Mouse (Mus musculus) heart, embryonic 13.5 days (tissue): Measurements from ENCODE around the gene Ube2f. TPM values are rescaled to one million over a fixed set of nuclear protein-coding genes. Genes with fewer than 3 reads are reported as not detected.

Experiments used
- ATAC-seq: fragments of 200-750 bp; cut with Nextera tagmentation; 2 replicates; pipeline ENCODE4 v1.8.0; 2017; ENCODE audit warnings: moderate TSS enrichment; ENCODE audit not compliant: insufficient number of reproducible peaks, low FRiP score, low TSS enrichment; ENCODE audit errors: extremely low read depth
- H3K27ac ChIP-seq: fragments of 300-500 bp; sonication (generic); replicated peaks from 2 replicates; pipeline ENCODE4 v1.5.1; 2015; ENCODE audit warnings: moderate library complexity, mild to moderate bottlenecking, inconsistent platforms
- H3K27me3 ChIP-seq: fragments of 300-500 bp; sonication (generic); replicated peaks from 2 replicates; pipeline ENCODE4 v1.6.1; 2015; ENCODE audit warnings: mild to moderate bottlenecking, inconsistent platforms
- H3K36me3 ChIP-seq: fragments of 300-500 bp; sonication (generic); 2 replicates; pipeline ENCODE4 v1.6.1; 2015; ENCODE audit warnings: mild to moderate bottlenecking, inconsistent platforms
- H3K4me1 ChIP-seq: fragments of 300-500 bp; sonication (generic); 2 replicates; pipeline ENCODE4 v1.6.1; 2015; ENCODE audit warnings: inconsistent platforms
- H3K4me2 ChIP-seq: fragments of 300-500 bp; sonication (generic); 2 replicates; pipeline ENCODE4 v1.6.1; 2015; ENCODE audit warnings: inconsistent platforms, mild to moderate bottlenecking, moderate library complexity
- H3K4me3 ChIP-seq: fragments of 300-500 bp; sonication (generic); 2 replicates; pipeline ENCODE4 v1.5.1; 2015; ENCODE audit warnings: moderate library complexity, mild to moderate bottlenecking, inconsistent platforms
- H3K9ac ChIP-seq: fragments of 300-500 bp; sonication (generic); 2 replicates; pipeline ENCODE4 v1.6.1; 2015; ENCODE audit warnings: inconsistent platforms, mild to moderate bottlenecking, moderate library complexity
- H3K9me3 ChIP-seq: fragments of 300-500 bp; sonication (generic); 2 replicates; pipeline ENCODE4 v1.6.1; 2016; ENCODE audit warnings: inconsistent platforms
- WGBS: fragments of 180-500 bp; shearing (Covaris S2); methylation state at CpG from one replicate; pipeline ENCODE4 v1.1.7; 2015; ENCODE audit warnings: mixed read lengths; 5-methylcytosine and 5-hydroxymethylcytosine counted together
- polyA plus RNA-seq: library from polyadenylated mRNA; unstranded; fragments of >200 nt; fragmentation: Nextera tagmentation; extraction: Ambion mirVana; gene quantifications from 2 replicates; pipeline ENCODE4 v1.2.1, GENCODE M21; 2015

The Ube2f gene
- polyA plus RNA-seq, 1 experiment from 2014 or later, result 61.2 TPM

DNA sequence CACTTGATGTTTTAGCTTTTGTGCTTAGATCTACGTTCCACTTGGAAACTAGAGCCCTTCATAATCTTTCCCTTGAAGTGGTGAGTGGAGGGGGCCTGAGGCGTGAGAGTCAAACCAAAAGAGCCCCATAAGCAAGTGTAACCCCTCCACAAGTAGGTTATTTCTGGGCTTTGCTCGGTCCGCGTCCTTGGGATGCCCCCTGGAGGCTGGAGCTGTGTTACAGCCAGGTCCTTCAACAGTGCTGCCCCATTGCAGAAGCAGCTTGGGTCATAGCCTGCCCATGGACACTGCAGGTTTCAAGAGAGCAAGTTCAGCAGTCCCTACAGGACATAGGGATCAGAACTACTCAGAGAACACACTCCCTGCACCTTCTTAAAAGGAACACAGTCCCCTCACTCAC, 11.0 kb upstream of the Ube2f start:
- Histone ChIP-seq H3K4me2 (no peak overlapping the region), H3K27me3 (no peaks in the 10 kb centered on the region), H3K4me1 (peaks cover 5% of the 10 kb centered on the region; the same call in 1 of the 2 replicates), H3K4me3 (no peak overlapping the region), H3K36me3 (no peaks in the 10 kb centered on the region), H3K9me3 (no peaks in the 10 kb centered on the region), H3K9ac (no peak overlapping the region), H3K27ac (no peak overlapping the region)
- WGBS, result 6% methylated on average over 5 of the region's 5 CpGs
- no peak for ATAC-seq

DNA sequence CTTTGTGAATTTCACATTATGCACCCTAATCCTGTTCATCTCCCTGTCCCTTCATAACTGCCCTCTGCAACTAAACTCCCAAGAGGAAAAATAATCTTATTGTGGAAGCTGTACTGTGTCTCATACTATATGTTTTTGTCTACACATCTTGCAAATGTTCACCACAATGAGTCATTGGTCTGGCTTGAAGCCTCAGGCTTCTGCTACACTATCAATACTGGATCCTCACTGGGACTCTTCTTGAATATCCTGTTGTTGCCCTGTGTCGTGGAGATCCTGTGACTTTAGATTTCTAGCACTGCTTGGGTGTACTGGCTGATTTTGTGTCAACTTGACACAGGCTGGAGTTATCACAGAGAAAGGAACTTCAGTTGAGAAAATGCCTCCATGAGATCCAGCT, 10.3 kb upstream of the Ube2f start:
- H3K27ac ChIP-seq, result no peak overlapping the region
- H3K9me3 ChIP-seq, result no peaks in the 10 kb centered on the region
- no peak overlapping the region for H3K9ac ChIP-seq
- no peak for ATAC-seq
- no peaks in the 10 kb centered on the region for H3K27me3 ChIP-seq
- H3K4me2 ChIP-seq, result no peak overlapping the region
- no peaks in the 10 kb centered on the region for H3K36me3 ChIP-seq
- no peak overlapping the region for H3K4me3 ChIP-seq
- WGBS, result 52% methylated on average over 1 of the region's 1 CpGs
- peaks cover 5% of the 10 kb centered on the region; the same call in 1 of the 2 replicates for H3K4me1 ChIP-seq

DNA sequence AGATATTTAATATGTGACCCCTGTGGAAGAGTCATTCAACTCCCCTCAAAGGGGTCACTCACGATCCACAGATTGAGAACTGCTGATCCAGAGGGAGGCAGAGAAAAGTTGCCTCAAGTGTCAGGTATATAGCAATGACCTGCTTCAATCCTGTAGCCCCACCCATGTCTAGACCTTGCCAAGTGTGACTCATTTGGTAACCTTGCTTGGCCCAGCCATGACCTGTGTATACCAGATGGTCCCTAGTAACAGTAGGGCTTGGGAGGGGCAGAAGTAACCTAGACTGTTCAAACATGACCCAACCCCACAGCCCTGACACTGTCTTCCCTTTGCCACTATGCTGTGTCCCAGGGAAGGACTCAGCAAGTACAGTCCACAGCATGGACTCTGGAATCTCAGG, 9.4 kb upstream of the Ube2f start:
- 90% methylated on average over 1 of the region's 1 CpGs for WGBS
- Histone ChIP-seq H3K27me3 (no peaks in the 10 kb centered on the region), H3K27ac (no peak overlapping the region), H3K4me2 (no peak overlapping the region), H3K36me3 (no peaks in the 10 kb centered on the region), H3K4me3 (no peak overlapping the region), H3K4me1 (peaks cover 5% of the 10 kb centered on the region; the same call in 1 of the 2 replicates), H3K9ac (no peak overlapping the region), H3K9me3 (no peaks in the 10 kb centered on the region)
- no peak for ATAC-seq

DNA sequence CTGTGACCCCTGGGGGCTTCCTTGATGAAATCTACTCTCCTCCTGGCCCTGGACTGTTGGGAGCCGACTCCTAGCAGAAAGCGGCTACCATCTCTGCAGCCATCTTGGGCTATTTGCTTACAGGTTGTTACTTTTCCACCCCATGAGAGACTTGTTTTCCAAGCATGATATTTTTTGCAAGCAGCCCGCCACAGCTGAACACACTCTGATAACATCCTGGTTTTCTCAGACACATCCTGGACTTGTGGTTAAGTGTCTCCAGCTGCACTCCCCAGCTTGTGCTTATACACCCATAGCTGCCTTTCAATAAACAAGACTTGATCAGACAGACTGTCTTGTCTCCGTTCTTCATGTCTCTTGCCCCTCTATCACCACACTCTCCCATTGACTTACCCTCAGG, 8.9 kb upstream of the Ube2f start:
- WGBS, result 63% methylated on average over 4 of the region's 4 CpGs
- H3K36me3 ChIP-seq, result no peaks in the 10 kb centered on the region
- H3K4me1 ChIP-seq, result peaks cover 5% of the 10 kb centered on the region; the same call in 1 of the 2 replicates
- no peak overlapping the region for H3K4me3 ChIP-seq
- no peak overlapping the region for H3K27ac ChIP-seq
- no peak for ATAC-seq
- no peak overlapping the region for H3K4me2 ChIP-seq
- no peak overlapping the region for H3K9ac ChIP-seq
- no peaks in the 10 kb centered on the region for H3K27me3 ChIP-seq
- no peaks in the 10 kb centered on the region for H3K9me3 ChIP-seq

DNA sequence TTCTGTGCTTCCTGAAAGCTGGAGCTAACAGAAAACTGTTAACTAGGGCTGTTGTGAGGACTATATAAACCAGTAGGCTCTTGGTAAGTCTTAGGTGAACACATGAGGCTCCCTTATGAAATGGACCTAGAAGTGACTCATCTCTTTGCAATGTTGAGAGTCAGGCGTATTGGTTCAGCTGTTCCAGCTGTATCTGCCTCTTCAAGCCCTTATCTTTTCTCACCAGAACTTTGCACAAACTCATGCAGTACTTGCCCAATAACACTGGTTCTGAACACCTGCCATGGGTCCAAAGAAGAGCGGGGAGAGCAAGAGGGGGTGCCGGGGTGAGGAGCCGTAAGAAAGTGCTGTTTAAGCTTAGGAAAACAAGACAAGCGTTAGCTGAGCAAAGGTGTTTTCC, 1.9 kb upstream of the Ube2f start:
- H3K9me3 ChIP-seq, result no peaks in the 10 kb centered on the region
- no peak overlapping the region for H3K4me3 ChIP-seq
- WGBS, result 67% methylated on average over 5 of the region's 5 CpGs
- H3K4me1 ChIP-seq, result peaks cover 35% of the 10 kb centered on the region
- no peak overlapping the region for H3K4me2 ChIP-seq
- H3K27me3 ChIP-seq, result no peaks in the 10 kb centered on the region
- H3K27ac ChIP-seq, result peak overlapping the region; percentile 43
- no peaks in the 10 kb centered on the region for H3K36me3 ChIP-seq
- ATAC-seq, result no peak
- H3K9ac ChIP-seq, result no peak overlapping the region; the same call in 1 of the 2 replicates

DNA sequence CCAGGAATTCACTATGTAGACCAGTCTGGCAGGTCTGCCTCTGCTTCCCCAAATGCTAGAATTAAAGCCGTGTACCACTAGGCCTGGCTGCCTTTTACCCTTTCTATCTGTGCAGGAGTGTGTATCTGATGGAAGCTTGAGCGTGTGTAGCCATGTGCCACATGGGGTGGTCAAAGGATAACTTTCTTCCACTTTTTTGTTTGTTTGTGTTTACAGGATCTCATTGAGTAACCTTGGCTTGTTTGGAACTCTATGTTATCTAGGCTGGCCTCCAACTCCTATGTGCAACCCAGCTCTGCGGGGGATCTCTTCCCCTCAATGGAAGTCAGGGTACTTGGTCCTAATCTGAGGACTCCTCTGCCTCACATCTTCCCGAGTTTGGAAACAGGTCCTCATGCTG, 1.1 kb upstream of the Ube2f start:
- no peaks in the 10 kb centered on the region for H3K9me3 ChIP-seq
- H3K4me2 ChIP-seq, result peak overlapping the region; percentile 94
- H3K9ac ChIP-seq, result peak overlapping the region; percentile 86; the same call in 1 of the 2 replicates
- H3K27ac ChIP-seq, result peak overlapping the region; percentile 43; the same call in 1 of the 2 replicates
- WGBS, result 37% methylated on average over 4 of the region's 4 CpGs
- H3K27me3 ChIP-seq, result no peaks in the 10 kb centered on the region
- no peak for ATAC-seq
- H3K4me3 ChIP-seq, result no peak overlapping the region
- H3K4me1 ChIP-seq, result peaks cover 41% of the 10 kb centered on the region
- H3K36me3 ChIP-seq, result no peaks in the 10 kb centered on the region

DNA sequence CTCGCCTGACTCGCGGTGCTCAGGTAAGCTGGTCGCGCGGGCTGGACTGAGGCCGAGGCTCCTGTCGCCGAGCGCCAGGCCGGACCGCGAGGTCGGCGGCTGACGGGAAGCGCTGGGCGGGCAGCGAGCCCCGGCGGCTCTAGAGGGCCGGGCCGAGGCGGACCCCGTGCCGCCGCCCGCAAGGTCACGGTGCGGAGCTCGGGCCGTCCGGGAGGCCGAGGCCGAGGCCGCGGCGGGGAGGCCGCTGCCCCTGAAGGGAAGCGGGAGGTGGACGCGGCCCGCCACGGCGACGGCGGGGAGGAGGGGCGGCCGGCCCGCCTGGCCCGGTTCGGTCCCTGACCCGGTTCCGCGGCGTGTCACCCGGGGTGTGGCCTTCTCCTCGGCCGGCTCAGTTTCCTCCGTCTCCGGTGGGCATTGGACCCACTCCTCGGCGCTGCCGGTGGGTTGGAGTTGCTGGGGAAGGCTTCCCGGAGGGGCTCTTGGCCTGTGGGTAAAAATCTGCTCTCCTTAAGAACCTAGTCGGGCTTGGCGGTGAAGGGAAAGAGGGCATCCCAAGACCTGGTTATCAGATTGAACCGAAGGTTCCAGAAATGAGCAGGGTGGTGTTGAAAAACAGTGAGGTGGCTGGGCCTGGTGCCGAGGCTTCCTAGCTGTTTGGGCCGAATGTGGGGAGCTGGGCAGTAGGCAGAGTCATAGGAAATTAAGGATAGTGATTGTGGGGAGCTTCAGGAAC, 477 bp downstream of the Ube2f start:
- H3K4me3 ChIP-seq, result peak overlapping the region; percentile 99
- H3K4me1 ChIP-seq, result peaks cover 41% of the 10 kb centered on the region
- peak overlapping the region; percentile 94 for H3K4me2 ChIP-seq
- H3K27ac ChIP-seq, result peak overlapping the region; percentile 87
- no peaks in the 10 kb centered on the region for H3K9me3 ChIP-seq
- under 1% methylated on average over 46 of the region's 70 CpGs for WGBS
- H3K27me3 ChIP-seq, result no peaks in the 10 kb centered on the region
- H3K36me3 ChIP-seq, result peaks cover 10% of the 10 kb centered on the region
- ATAC-seq, result peak; percentile 20; the same call in 1 of the 2 replicates
- H3K9ac ChIP-seq, result peak overlapping the region; percentile 99

DNA sequence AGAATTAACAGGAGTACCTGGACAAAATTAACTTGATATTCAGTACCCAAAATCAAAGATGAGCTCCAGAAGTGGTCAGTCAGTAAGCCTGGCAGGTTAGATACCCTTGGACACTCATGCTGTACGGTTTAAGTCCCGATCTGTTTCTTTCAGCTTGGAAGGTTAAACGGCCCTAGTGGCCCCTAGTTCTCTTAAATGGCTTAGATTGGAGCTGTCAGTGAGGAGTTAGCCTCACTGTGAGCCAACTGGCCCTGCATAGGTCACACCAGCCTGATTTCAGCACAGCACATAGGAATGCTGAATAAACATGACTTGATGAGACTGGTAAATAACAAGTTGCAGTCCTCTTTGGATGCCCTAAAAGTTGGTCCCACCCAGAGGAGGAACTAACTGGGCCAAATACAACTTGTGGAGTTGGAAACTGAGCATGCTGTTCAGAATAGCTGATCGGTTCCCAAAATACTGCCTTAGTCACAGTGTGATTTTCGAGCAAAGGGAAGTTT, 1.1 kb downstream of the Ube2f start:
- WGBS, result 39% methylated on average over 5 of the region's 5 CpGs
- H3K4me1 ChIP-seq, result peaks cover 41% of the 10 kb centered on the region
- no peaks in the 10 kb centered on the region for H3K9me3 ChIP-seq
- H3K27ac ChIP-seq, result peak overlapping the region; percentile 87
- peak overlapping the region; percentile 99 for H3K9ac ChIP-seq
- peak overlapping the region; percentile 94 for H3K4me2 ChIP-seq
- H3K27me3 ChIP-seq, result no peaks in the 10 kb centered on the region
- H3K36me3 ChIP-seq, result peaks cover 10% of the 10 kb centered on the region
- ATAC-seq, result no peak
- peak overlapping the region; percentile 99 for H3K4me3 ChIP-seq

DNA sequence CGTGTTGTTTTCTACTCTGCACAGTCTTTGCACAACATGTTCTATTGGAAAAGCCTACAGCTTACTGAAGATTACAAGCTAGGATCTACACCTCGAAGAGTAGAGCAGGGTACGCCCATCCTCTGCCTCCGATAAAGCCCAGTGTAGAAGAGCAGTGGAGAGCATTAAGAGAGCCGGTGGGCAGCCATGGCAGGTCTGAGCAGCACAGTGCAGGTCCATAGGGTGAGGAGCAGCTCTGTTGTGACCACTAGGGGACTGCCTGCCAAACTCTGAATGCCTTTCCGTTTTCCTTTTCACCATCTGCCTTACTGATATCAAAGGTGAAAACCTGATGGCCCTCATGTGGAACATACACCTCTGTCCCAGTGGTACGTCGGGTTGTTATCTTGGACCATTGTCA, 1.8 kb downstream of the Ube2f start:
- Histone ChIP-seq H3K4me1 (peaks cover 47% of the 10 kb centered on the region), H3K27ac (no peak overlapping the region), H3K4me3 (peak overlapping the region; percentile 99), H3K9me3 (no peaks in the 10 kb centered on the region), H3K36me3 (peaks cover 10% of the 10 kb centered on the region), H3K9ac (peak overlapping the region; percentile 99; the same call in 1 of the 2 replicates), H3K27me3 (no peaks in the 10 kb centered on the region), H3K4me2 (peak overlapping the region; percentile 94)
- no peak for ATAC-seq
- 32% methylated on average over 8 of the region's 8 CpGs for WGBS

DNA sequence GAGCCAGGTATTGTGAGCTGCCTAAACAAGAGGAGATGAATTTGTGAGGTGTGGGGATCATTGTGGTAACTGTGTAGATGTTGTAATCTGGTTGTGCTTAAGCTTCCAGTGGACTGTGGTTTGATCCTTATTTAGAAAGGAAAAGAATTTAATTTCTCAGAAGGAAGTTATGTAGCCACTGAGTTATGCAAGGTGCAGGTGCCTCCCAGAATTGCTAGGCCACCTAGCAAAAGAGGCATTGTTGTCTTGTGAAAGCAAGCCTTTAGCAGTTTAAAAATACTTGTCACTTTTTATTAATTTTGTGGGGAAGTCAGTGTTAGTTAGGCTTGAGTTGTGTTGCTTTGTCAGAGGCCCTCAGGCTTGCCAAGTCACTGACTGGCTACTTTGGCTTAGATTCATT, 7.8 kb downstream of the Ube2f start:
- peaks cover 38% of the 10 kb centered on the region for H3K4me1 ChIP-seq
- ATAC-seq, result no peak
- H3K9ac ChIP-seq, result no peak overlapping the region
- no peak overlapping the region for H3K4me2 ChIP-seq
- H3K27me3 ChIP-seq, result no peaks in the 10 kb centered on the region
- H3K27ac ChIP-seq, result no peak overlapping the region
- H3K36me3 ChIP-seq, result peaks cover 26% of the 10 kb centered on the region
- H3K9me3 ChIP-seq, result no peaks in the 10 kb centered on the region
- no peak overlapping the region for H3K4me3 ChIP-seq

DNA sequence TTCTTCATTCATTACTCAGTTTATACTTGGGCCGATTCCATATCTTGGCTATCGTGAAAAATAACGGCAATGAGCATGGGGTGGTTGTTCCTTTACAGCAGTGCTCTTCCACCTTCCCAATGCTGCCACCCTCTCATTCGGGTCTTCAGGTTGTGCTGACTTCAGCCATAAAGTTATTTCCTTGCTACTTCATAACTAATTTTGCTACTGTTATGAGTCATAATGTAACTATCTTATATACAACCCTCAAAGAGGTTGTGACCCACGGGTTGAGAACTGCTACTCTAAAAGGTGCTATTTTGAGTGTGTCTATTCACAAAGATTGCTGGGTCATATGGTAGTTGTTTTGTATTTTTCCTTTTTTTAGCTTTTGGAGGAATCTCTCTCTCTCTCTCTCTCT, 9.7 kb downstream of the Ube2f start:
- WGBS, result 76% methylated on average over 5 of the region's 5 CpGs

DNA sequence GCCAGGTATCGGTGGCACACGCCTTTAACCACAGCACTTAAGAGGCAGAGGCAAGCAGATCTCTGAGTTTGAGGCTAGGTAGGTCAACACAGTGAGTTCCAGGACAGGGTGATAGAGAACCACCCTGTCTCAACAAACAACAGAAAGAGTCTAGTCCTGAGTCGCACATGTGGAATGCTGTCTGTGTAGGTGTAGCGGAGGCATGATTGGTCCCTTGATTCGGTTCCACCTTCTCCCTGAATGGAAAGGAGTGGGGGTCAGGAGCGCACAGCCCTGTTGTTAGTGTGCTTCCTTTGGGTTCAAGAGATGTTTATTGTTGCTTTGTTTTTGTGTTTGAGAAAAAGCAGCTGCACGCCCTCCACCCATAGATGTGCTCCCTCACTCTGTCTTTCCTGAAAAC, 12.4 kb downstream of the Ube2f start:
- Histone ChIP-seq H3K4me3 (no peak overlapping the region), H3K36me3 (peaks cover 44% of the 10 kb centered on the region), H3K9ac (no peak overlapping the region), H3K4me2 (no peak overlapping the region), H3K27me3 (no peaks in the 10 kb centered on the region), H3K4me1 (peaks cover 20% of the 10 kb centered on the region), H3K9me3 (no peaks in the 10 kb centered on the region), H3K27ac (no peak overlapping the region)
- ATAC-seq, result no peak
- 88% methylated on average over 7 of the region's 7 CpGs for WGBS

More for the DNA sequence above, 9.7 kb downstream of the Ube2f start:
- Histone ChIP-seq H3K27me3 (no peaks in the 10 kb centered on the region), H3K4me2 (no peak overlapping the region), H3K4me1 (peaks cover 31% of the 10 kb centered on the region), H3K27ac (no peak overlapping the region), H3K36me3 (peaks cover 27% of the 10 kb centered on the region), H3K9me3 (no peaks in the 10 kb centered on the region), H3K4me3 (no peak overlapping the region), H3K9ac (no peak overlapping the region)
- ATAC-seq, result no peak
